Mouse (Mus musculus) forebrain, embryonic 10.5 days (tissue): ENCODE results near the gene Reck. TPM values are rescaled to one million over a fixed set of nuclear protein-coding genes. Genes with fewer than 3 reads are reported as not detected.

ENCODE experiments used
- DNase-seq: peaks from one replicate; pipeline ENCODE4 v3.0.0-alpha.2; 2017; ENCODE audit warnings: low spot score; ENCODE audit errors: extremely low spot score
- H3K27ac ChIP-seq: fragments of 300-500 bp; sonication (generic); 2 replicates; pipeline ENCODE4 v1.5.1; 2016; ENCODE audit warnings: mild to moderate bottlenecking
- H3K27me3 ChIP-seq: fragments of 300-500 bp; sonication (generic); 2 replicates; pipeline ENCODE4 v1.6.1; 2016; ENCODE audit warnings: mild to moderate bottlenecking; ENCODE audit not compliant: poor library complexity, severe bottlenecking
- H3K36me3 ChIP-seq: fragments of 300-500 bp; sonication (generic); replicated peaks from 2 replicates; pipeline ENCODE4 v1.6.1; 2016; ENCODE audit warnings: mild to moderate bottlenecking, moderate library complexity
- H3K4me1 ChIP-seq: fragments of 300-500 bp; sonication (generic); 2 replicates; pipeline ENCODE4 v1.6.1; 2016
- H3K4me3 ChIP-seq: fragments of 300-500 bp; sonication (generic); 2 replicates; pipeline ENCODE4 v1.5.1; 2016; ENCODE audit warnings: mild to moderate bottlenecking, moderate library complexity
- H3K9me3 ChIP-seq: fragments of 300-500 bp; sonication (generic); 2 replicates; pipeline ENCODE4 v1.6.1; 2016; ENCODE audit warnings: mild to moderate bottlenecking, moderate library complexity
- WGBS: fragments of 180-500 bp; shearing (Covaris S2); methylation state at CpG from one replicate; pipeline ENCODE4 v1.1.7; 2016; 5-methylcytosine and 5-hydroxymethylcytosine counted together
- polyA plus RNA-seq: library from polyadenylated mRNA; unstranded; fragments of >200 nt; fragmentation: Nextera tagmentation; extraction: Ambion mirVana; gene quantifications from 2 replicates; pipeline ENCODE4 v1.2.1, GENCODE M21; 2016

The Reck gene
- polyA plus RNA-seq = 9.4 and 11.2 TPM in 2 replicates

- WGBS = under 1% methylated on average over 73 of the region's 73 CpGs
- peaks cover 7% of the 10 kb centered on the region for H3K9me3 ChIP-seq
- H3K27me3 ChIP-seq = 0 out of 2 replicates have a peak, but pooled peaks cover 6% of the 10 kb centered on the region
Observed at GRCm38 (mm10) chr4:43875160-43875918, at the start of gene Reck. Gene Reck, plus strand, starts transcription at chr4:43875530.

GRCm38 (mm10) chr4:43828806-43829205 is 46.5 kb upstream of the Reck start:
- no peak for DNase-seq
- Histone ChIP-seq H3K27me3 (no peaks in the 10 kb centered on the region), H3K4me3 (no peak overlapping the region), H3K9me3 (no peaks in the 10 kb centered on the region), H3K36me3 (no peaks in the 10 kb centered on the region), H3K4me1 (peaks cover 7% of the 10 kb centered on the region), H3K27ac (no peak overlapping the region)
- 97% methylated on average over 4 of the region's 4 CpGs for WGBS

More at GRCm38 (mm10) chr4:43875160-43875918, at the start of gene Reck:
- Histone ChIP-seq H3K36me3 (no peaks in the 10 kb centered on the region), H3K27ac (peak within 1 kb of the TSS; percentile 98), H3K4me1 (peaks cover 38% of the 10 kb centered on the region), H3K4me3 (peak within 1 kb of the TSS; percentile 91)
- peak; percentile 94 for DNase-seq

GRCm38 (mm10) chr4:43832031-43832430 is 43.3 kb upstream of the Reck start:
- 70% methylated on average over 5 of the region's 5 CpGs for WGBS

GRCm38 (mm10) chr4:43833752-43834151 is 41.6 kb upstream of the Reck start:
- WGBS = 67% methylated on average over 5 of the region's 5 CpGs
- no peaks in the 10 kb centered on the region for H3K9me3 ChIP-seq
- no peak overlapping the region for H3K27ac ChIP-seq
- no peaks in the 10 kb centered on the region for H3K27me3 ChIP-seq
- H3K36me3 ChIP-seq = no peaks in the 10 kb centered on the region
- DNase-seq = no peak
- no peak overlapping the region for H3K4me3 ChIP-seq
- H3K4me1 ChIP-seq = no peaks in the 10 kb centered on the region

More at GRCm38 (mm10) chr4:43832031-43832430, 43.3 kb upstream of the Reck start:
- Histone ChIP-seq H3K9me3 (no peaks in the 10 kb centered on the region), H3K27ac (no peak overlapping the region), H3K36me3 (no peaks in the 10 kb centered on the region), H3K27me3 (no peaks in the 10 kb centered on the region), H3K4me3 (no peak overlapping the region), H3K4me1 (no peaks in the 10 kb centered on the region)
- DNase-seq = no peak

- Histone ChIP-seq H3K27ac (no peak overlapping the region), H3K36me3 (no peaks in the 10 kb centered on the region), H3K9me3 (no peaks in the 10 kb centered on the region), H3K4me1 (no peaks in the 10 kb centered on the region), H3K27me3 (no peaks in the 10 kb centered on the region), H3K4me3 (no peak overlapping the region)
- WGBS = 77% methylated on average over 4 of the region's 4 CpGs
- DNase-seq = no peak
Observed at GRCm38 (mm10) chr4:43834749-43835148, 40.6 kb upstream of the Reck start.

GRCm38 (mm10) chr4:43838326-43838725 is 37.0 kb upstream of the Reck start:
- Histone ChIP-seq H3K9me3 (peaks cover 3% of the 10 kb centered on the region; the same call in 1 of the 2 replicates), H3K4me3 (no peak overlapping the region), H3K4me1 (no peaks in the 10 kb centered on the region), H3K27ac (no peak overlapping the region), H3K36me3 (no peaks in the 10 kb centered on the region), H3K27me3 (no peaks in the 10 kb centered on the region)
- DNase-seq = no peak
- WGBS = 76% methylated on average over 3 of the region's 3 CpGs

GRCm38 (mm10) chr4:43840101-43840500 is 35.2 kb upstream of the Reck start, which contains the start of gene Olfr157:
Gene Olfr157, minus strand, starts transcription at chr4:43840201.
- H3K27ac ChIP-seq = no peak within 1 kb of the TSS
- 79% methylated on average over 1 of the region's 1 CpGs for WGBS
- no peaks in the 10 kb centered on the region for H3K27me3 ChIP-seq
- no peak for DNase-seq
- H3K4me3 ChIP-seq = no peak within 1 kb of the TSS
- peaks cover 6% of the 10 kb centered on the region for H3K9me3 ChIP-seq
- H3K36me3 ChIP-seq = no peaks in the 10 kb centered on the region
- H3K4me1 ChIP-seq = no peaks in the 10 kb centered on the region

GRCm38 (mm10) chr4:43851265-43851664 is 24.1 kb upstream of the Reck start, which contains the start of gene Olfr155:
Gene Olfr155, plus strand, starts transcription at chr4:43851565.
- 87% methylated on average over 6 of the region's 6 CpGs for WGBS
- Histone ChIP-seq H3K9me3 (no peaks in the 10 kb centered on the region), H3K27ac (no peak within 1 kb of the TSS), H3K4me1 (no peaks in the 10 kb centered on the region), H3K36me3 (no peaks in the 10 kb centered on the region), H3K4me3 (no peak within 1 kb of the TSS), H3K27me3 (no peaks in the 10 kb centered on the region)
- DNase-seq = no peak

GRCm38 (mm10) chr4:43854101-43854500 is 21.2 kb upstream of the Reck start:
- Histone ChIP-seq H3K9me3 (no peaks in the 10 kb centered on the region), H3K36me3 (no peaks in the 10 kb centered on the region), H3K4me1 (no peaks in the 10 kb centered on the region), H3K27ac (no peak overlapping the region), H3K4me3 (no peak overlapping the region), H3K27me3 (no peaks in the 10 kb centered on the region)
- no peak for DNase-seq
- WGBS = 75% methylated on average over 8 of the region's 8 CpGs

- peaks cover 9% of the 10 kb centered on the region for H3K4me1 ChIP-seq
- 0 out of 2 replicates have a peak, but pooled peaks cover 3% of the 10 kb centered on the region for H3K27me3 ChIP-seq
- no peak for DNase-seq
- no peak overlapping the region for H3K27ac ChIP-seq
- no peak overlapping the region for H3K4me3 ChIP-seq
- 90% methylated on average over 10 of the region's 10 CpGs for whole genome bisulfite sequencing
- H3K9me3 ChIP-seq = no peaks in the 10 kb centered on the region
- H3K36me3 ChIP-seq = no peaks in the 10 kb centered on the region
Observed at GRCm38 (mm10) chr4:43859886-43860285, 15.4 kb upstream of the Reck start.

- H3K27me3 ChIP-seq = 0 out of 2 replicates have a peak, but pooled peaks cover 3% of the 10 kb centered on the region
- no peaks in the 10 kb centered on the region for H3K36me3 ChIP-seq
- H3K4me3 ChIP-seq = no peak overlapping the region
- 20% methylated on average over 14 of the region's 14 CpGs for WGBS
- H3K9me3 ChIP-seq = no peaks in the 10 kb centered on the region
- peak; percentile 68 for DNase-seq
- H3K27ac ChIP-seq = 0 out of 2 replicates have a peak overlapping the region, but pooled peaks have one; percentile 5
- peaks cover 9% of the 10 kb centered on the region for H3K4me1 ChIP-seq
Observed at GRCm38 (mm10) chr4:43860744-43861519, 14.4 kb upstream of the Reck start.

- no peaks in the 10 kb centered on the region for H3K9me3 ChIP-seq
- H3K4me3 ChIP-seq = no peak overlapping the region
- H3K36me3 ChIP-seq = no peaks in the 10 kb centered on the region
- DNase-seq = no peak
- peaks cover 9% of the 10 kb centered on the region for H3K4me1 ChIP-seq
- 0 out of 2 replicates have a peak, but pooled peaks cover 3% of the 10 kb centered on the region for H3K27me3 ChIP-seq
- 65% methylated on average over 4 of the region's 4 CpGs for WGBS
- no peak overlapping the region for H3K27ac ChIP-seq
Observed at GRCm38 (mm10) chr4:43863298-43863697, 12.0 kb upstream of the Reck start.
